Mouse (Mus musculus): ENCODE results near the gene Cabp1. TPM values are rescaled to one million over a fixed set of nuclear protein-coding genes. Genes with fewer than 3 reads are reported as not detected.

The Cabp1 gene
- polyA plus RNA-seq, 1 experiment from 2014 or later: 0.90 TPM

DNA sequence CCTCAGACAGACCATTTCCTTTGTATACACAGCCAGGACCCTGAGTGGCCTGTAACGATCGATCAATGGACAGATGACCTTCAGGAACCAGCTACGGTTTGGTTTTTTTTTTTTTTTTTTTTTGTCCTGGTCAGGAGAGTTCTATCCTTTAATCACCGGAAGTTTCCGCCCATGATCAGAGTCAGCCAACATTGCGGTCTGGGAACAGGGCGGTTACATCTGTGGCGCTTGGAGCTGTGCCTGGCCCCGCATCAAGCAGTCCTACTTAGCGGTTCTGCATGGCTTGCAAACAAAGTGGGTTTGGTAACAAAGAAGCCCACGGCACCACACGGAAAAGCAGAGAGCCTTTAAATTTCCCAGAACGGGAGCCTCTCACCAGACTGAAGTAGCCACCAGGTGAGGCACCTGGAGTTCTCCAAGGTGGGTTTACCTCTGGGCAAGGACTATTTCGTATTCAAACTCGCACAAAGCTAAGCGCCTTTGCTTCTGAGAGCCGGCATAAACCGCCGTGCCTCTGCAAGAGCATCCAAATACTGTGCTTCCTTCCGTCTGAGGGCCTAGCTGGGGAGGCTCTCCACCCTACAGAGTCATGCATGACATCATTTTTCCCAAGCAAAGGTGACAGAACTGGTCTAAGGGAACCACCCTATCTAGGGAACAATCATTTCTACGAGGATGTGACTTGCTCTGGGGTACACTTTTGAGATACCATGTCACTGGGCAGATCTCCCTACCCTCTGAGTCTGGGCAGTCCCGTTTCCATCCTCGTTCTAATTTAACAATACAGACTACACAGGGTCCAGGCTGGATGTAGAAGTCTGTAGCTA lies 9.8 kb upstream of the Cabp1 start:
- Histone ChIP-seq H3K27me3 (replicated peaks; ENCODE audit: insufficient read depth, low read length) (0 out of 2 replicates have a peak, but pooled peaks cover 4% of the 10 kb centered on the region), H3K9ac (replicated peaks; ENCODE audit: low read depth) (peak overlapping the region; percentile 23; the same call in 1 of the 2 replicates), H3K4me1 (ENCODE audit: insufficient read depth, low read depth, low read length) (no peaks in the 10 kb centered on the region), H3K36me3 (ENCODE audit: insufficient read depth, low read length) (no peaks in the 10 kb centered on the region), H3K4me3 (ENCODE audit: low read depth, low read length) (peak overlapping the region; percentile 29), H3K4me2 (replicated peaks; ENCODE audit: low read depth, low read length) (peak overlapping the region; percentile 57), H3K27ac (ENCODE audit: low read length) (peak overlapping the region; percentile 71; the same call in 1 of the 2 replicates), H3K9me3 (ENCODE audit: low read length) (no peaks in the 10 kb centered on the region)
- 13% methylated on average over 23 of the region's 23 CpGs for WGBS
- TF ChIP-seq EP300 (IDR thresholded peaks at IDR 0.05) (no peak; the same call in 1 of the 2 replicates), CTCF (IDR thresholded peaks at IDR 0.05) (no peak)
- DNase-seq (ENCODE audit: low spot score): peak; percentile 63
- peak; percentile 92 for ATAC-seq

- no peak overlapping the region for H3K9ac ChIP-seq (replicated peaks; ENCODE audit: low read depth)
- H3K27ac ChIP-seq (ENCODE audit: low read length): no peak overlapping the region
- H3K27me3 ChIP-seq (replicated peaks; ENCODE audit: insufficient read depth, low read length): peaks cover 30% of the 10 kb centered on the region
- peak overlapping the region; percentile 99 for H3K4me2 ChIP-seq (replicated peaks; ENCODE audit: low read depth, low read length)
- 4% methylated on average over 12 of the region's 12 CpGs for WGBS
- DNase-seq (ENCODE audit: low spot score) (no peak), ATAC-seq (no peak; the same call in 1 of the 2 replicates)
- no peaks in the 10 kb centered on the region for H3K9me3 ChIP-seq (ENCODE audit: low read length)
- peaks cover 9% of the 10 kb centered on the region for H3K4me1 ChIP-seq (ENCODE audit: insufficient read depth, low read depth, low read length)
- H3K36me3 ChIP-seq (ENCODE audit: insufficient read depth, low read length): no peaks in the 10 kb centered on the region
- TF ChIP-seq CTCF (IDR thresholded peaks at IDR 0.05) (no peak), EP300 (IDR thresholded peaks at IDR 0.05) (no peak)
- H3K4me3 ChIP-seq (ENCODE audit: low read depth, low read length): peak overlapping the region; percentile 47; the same call in 1 of the 2 replicates
Measured at GRCm38 (mm10) chr5:115194626-115195221, 543 bp upstream of the Cabp1 start.

DNA sequence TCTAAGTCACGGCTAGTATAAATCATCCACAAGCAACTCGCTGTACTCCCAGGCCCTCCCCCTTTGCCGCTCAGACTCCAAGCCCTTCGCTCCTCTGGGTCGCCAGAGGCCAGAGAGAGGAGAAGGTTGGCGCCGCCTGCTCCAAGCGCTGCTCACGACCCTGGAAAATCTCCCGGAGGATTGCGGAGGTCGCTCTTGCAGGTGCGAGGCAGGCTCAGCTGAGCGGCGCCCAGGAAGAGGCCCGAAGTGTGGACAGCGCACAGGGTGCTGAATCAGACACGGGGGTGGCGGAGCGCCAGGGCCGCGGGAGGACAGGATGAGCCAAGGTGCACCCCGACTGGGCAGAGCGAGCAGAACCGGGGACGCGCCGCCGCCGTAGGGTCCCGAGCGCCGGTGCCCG lies 955 bp downstream of the Cabp1 start:
- Histone ChIP-seq H3K4me2 (replicated peaks; ENCODE audit: low read depth, low read length) (peak overlapping the region; percentile 99), H3K36me3 (ENCODE audit: insufficient read depth, low read length) (no peaks in the 10 kb centered on the region), H3K4me3 (ENCODE audit: low read depth, low read length) (peak overlapping the region; percentile 47), H3K9ac (replicated peaks; ENCODE audit: low read depth) (no peak overlapping the region), H3K27me3 (replicated peaks; ENCODE audit: insufficient read depth, low read length) (peaks cover 30% of the 10 kb centered on the region), H3K4me1 (ENCODE audit: insufficient read depth, low read depth, low read length) (peaks cover 9% of the 10 kb centered on the region), H3K27ac (ENCODE audit: low read length) (no peak overlapping the region), H3K9me3 (ENCODE audit: low read length) (no peaks in the 10 kb centered on the region)
- DNase-seq (ENCODE audit: low spot score): peak; percentile 42
- ATAC-seq: peak; percentile 59
- WGBS: under 1% methylated on average over 19 of the region's 34 CpGs
- TF ChIP-seq CTCF (IDR thresholded peaks at IDR 0.05): no peak

- 9% methylated on average over 7 of the region's 7 CpGs for WGBS
- TF ChIP-seq EP300 (IDR thresholded peaks at IDR 0.05): no peak
- no peak for TF ChIP-seq CTCF (IDR thresholded peaks at IDR 0.05)
- ATAC-seq: no peak
- Histone ChIP-seq H3K4me3 (ENCODE audit: low read depth, low read length) (peak overlapping the region; percentile 47; the same call in 1 of the 2 replicates), H3K9ac (replicated peaks; ENCODE audit: low read depth) (no peak overlapping the region), H3K27me3 (replicated peaks; ENCODE audit: insufficient read depth, low read length) (peaks cover 30% of the 10 kb centered on the region), H3K4me2 (replicated peaks; ENCODE audit: low read depth, low read length) (no peak overlapping the region), H3K36me3 (ENCODE audit: insufficient read depth, low read length) (no peaks in the 10 kb centered on the region), H3K4me1 (ENCODE audit: insufficient read depth, low read depth, low read length) (peaks cover 9% of the 10 kb centered on the region), H3K9me3 (ENCODE audit: low read length) (no peaks in the 10 kb centered on the region), H3K27ac (ENCODE audit: low read length) (no peak overlapping the region)
- no peak for DNase-seq (ENCODE audit: low spot score)
Measured at GRCm38 (mm10) chr5:115192828-115193195, 1.4 kb downstream of the Cabp1 start.

DNA sequence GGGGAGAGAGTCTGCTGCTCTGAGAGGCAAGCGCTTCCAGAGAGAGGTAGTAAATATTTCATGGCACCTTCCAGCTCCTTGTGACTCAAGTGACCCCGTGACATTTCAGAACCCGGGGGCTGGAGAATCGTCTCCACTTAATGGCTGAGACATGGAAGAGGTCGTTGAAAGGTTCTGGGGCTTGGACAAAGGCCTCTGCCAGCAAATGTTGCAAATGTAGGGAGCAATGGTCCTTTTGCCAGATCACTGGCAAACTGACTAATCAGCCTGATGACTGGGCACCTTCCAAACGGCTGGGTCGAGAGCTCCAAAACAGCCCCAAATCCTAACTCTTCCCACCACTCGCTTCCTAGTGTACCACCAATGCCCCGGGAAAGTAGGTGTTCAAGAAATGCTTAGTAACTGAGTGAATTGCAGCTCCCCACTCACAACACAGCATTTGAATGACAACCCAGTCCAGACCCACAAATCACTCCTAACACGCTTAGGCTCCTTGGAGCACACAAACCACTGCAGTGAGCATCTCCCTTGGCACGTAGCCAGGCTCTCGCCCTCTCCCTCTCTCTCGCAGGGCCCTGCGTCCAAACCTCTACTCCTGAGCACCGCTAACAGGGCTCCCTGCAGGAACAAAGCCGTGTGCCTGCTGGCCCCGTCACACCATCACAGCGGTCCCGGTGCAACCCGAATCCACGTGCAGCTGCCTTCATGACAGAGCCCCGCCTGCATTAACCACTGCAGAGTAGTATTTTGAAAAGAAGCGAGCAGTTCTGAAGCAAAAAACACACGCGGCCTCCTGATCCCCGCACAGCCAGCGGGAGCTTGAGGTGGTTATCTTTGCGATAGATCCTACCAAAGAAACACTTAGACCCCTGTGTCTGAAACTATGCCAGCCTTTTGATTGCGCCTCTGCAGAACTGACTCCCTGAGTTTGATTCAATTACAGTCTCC lies 2.0 kb downstream of the Cabp1 start:
- H3K4me1 ChIP-seq (ENCODE audit: insufficient read depth, low read depth, low read length): peaks cover 12% of the 10 kb centered on the region
- 15% methylated on average over 29 of the region's 29 CpGs for WGBS
- no peaks in the 10 kb centered on the region for H3K36me3 ChIP-seq (ENCODE audit: insufficient read depth, low read length)
- peaks cover 30% of the 10 kb centered on the region for H3K27me3 ChIP-seq (replicated peaks; ENCODE audit: insufficient read depth, low read length)
- H3K4me3 ChIP-seq (ENCODE audit: low read depth, low read length): no peak overlapping the region
- H3K9ac ChIP-seq (replicated peaks; ENCODE audit: low read depth): no peak overlapping the region
- no peak for ATAC-seq
- no peaks in the 10 kb centered on the region for H3K9me3 ChIP-seq (ENCODE audit: low read length)
- H3K4me2 ChIP-seq (replicated peaks; ENCODE audit: low read depth, low read length): no peak overlapping the region
- H3K27ac ChIP-seq (ENCODE audit: low read length): no peak overlapping the region
- TF ChIP-seq EP300 (IDR thresholded peaks at IDR 0.05) (no peak), CTCF (IDR thresholded peaks at IDR 0.05) (no peak)
- no peak for DNase-seq (ENCODE audit: low spot score)

DNA sequence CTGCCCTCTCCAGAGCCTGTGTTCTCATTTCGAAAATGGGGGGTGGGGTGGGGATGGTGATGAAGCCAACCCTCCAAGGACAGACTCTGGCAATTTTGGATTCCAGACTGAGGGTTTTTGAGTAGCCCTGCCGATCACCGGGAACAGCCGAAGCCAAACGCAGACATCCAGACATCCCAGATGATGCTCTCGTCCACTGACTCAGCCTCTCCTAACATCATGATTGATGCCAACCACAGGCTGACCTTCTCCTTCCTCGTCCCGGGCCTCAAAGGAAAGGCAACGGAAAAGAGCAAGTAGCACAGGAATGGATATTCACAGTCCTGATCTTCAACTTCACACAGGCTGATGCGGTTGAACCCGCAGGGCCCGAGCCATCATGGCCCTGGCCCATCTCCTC lies 4.1 kb downstream of the Cabp1 start:
- Histone ChIP-seq H3K4me3 (ENCODE audit: low read depth, low read length) (no peak overlapping the region), H3K9me3 (ENCODE audit: low read length) (no peaks in the 10 kb centered on the region), H3K36me3 (ENCODE audit: insufficient read depth, low read length) (no peaks in the 10 kb centered on the region), H3K9ac (replicated peaks; ENCODE audit: low read depth) (no peak overlapping the region), H3K27me3 (replicated peaks; ENCODE audit: insufficient read depth, low read length) (peaks cover 30% of the 10 kb centered on the region), H3K27ac (ENCODE audit: low read length) (no peak overlapping the region), H3K4me1 (ENCODE audit: insufficient read depth, low read depth, low read length) (peaks cover 12% of the 10 kb centered on the region), H3K4me2 (replicated peaks; ENCODE audit: low read depth, low read length) (no peak overlapping the region)
- DNase-seq (ENCODE audit: low spot score): no peak
- TF ChIP-seq EP300 (IDR thresholded peaks at IDR 0.05) (no peak), CTCF (IDR thresholded peaks at IDR 0.05) (no peak)
- no peak for ATAC-seq
- 74% methylated on average over 12 of the region's 12 CpGs for WGBS
